Mouse (Mus musculus): ENCODE results near the gene Rhov. TPM values are rescaled to one million over a fixed set of nuclear protein-coding genes. Genes with fewer than 3 reads are reported as not detected.

The Rhov gene
- polyA plus RNA-seq (2012; rRNA removed) (4.5 and 6.8 TPM in 2 replicates), polyA plus RNA-seq (2014; fragmentation: Nextera tagmentation; extraction: Ambion mirVana) (14.7 and 15.1 TPM in 2 replicates)

DNA sequence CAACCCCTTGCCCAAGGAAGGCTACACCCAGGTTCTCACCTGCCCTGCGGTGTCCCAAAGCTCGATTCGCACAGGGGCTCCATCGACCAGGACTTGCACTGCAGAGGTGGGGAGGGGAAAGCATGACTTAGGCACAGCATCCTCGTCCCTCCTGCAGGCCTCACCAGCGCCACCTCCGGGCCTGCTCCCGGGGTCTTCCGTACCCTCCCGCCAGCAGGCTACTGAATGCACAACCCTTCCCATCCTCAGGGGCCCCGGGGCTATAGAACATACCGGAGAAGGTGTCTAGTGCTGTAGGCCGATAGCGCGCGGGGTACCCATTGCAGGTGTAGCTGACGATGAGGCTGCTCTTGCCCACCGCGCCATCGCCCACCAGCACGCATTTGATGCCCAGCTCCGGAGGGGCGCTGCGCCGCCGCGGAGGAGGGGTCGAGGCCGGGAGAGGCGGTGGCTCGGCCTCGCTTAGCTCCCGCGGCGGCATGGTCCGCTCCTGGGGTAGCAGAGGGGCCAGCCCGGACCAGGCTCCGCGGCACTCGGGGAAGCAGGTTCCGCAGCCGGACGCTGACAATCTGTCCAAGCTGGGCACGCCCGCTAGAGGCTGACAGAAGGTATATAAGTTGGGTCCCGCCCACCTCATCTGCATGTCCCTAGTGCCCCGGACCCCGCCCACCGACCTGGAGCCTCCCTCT, at the start of gene Rhov:
Gene Rhov (minus strand): TSS at position 630 of the 689 bp plus-strand sequence.
- peak within 1 kb of the TSS; percentile 56 for H3K4me3 ChIP-seq (replicated peaks; ENCODE audit: low read length)
- no peaks in the 10 kb centered on the region for H3K4me1 ChIP-seq (ENCODE audit: control insufficient read depth, insufficient read depth, low read length)
- H3K36me3 ChIP-seq (ENCODE audit: control insufficient read depth, insufficient read depth, low read length) = no peaks in the 10 kb centered on the region
- no peak for TF ChIP-seq POLR2A (IDR thresholded peaks at IDR 0.05; ENCODE audit: borderline replicate concordance, extremely low read depth, insufficient read depth, insufficient read length)
- ATAC-seq (ENCODE audit: low FRiP score, low read depth) (peak; percentile 85), DNase-seq (ENCODE audit: low spot score) (peak; percentile 65)
- no peak within 1 kb of the TSS for H3K27ac ChIP-seq (replicated peaks; ENCODE audit: low read depth, low read length)
- H3K27me3 ChIP-seq (ENCODE audit: control insufficient read depth, insufficient read depth, low read length) = 0 out of 2 replicates have a peak, but pooled peaks cover 3% of the 10 kb centered on the region
- under 1% methylated on average over 49 of the region's 49 CpGs for WGBS
- H3K9me3 ChIP-seq (ENCODE audit: control insufficient read depth, low read length) = no peaks in the 10 kb centered on the region
- peak within 1 kb of the TSS; percentile 62 for H3K9ac ChIP-seq (ENCODE audit: low read depth, low read length, severe bottlenecking)
- peak within 1 kb of the TSS; percentile 95 for H3K4me2 ChIP-seq (replicated peaks; ENCODE audit: low read depth, low read length, severe bottlenecking)

GRCm38 (mm10) chr2:119320571-119320970, 49.5 kb upstream of the Rhov start:
- Histone ChIP-seq H3K4me2 (replicated peaks; ENCODE audit: low read depth, low read length, severe bottlenecking) (no peak overlapping the region), H3K4me1 (ENCODE audit: control insufficient read depth, insufficient read depth, low read length) (peaks cover 21% of the 10 kb centered on the region), H3K4me3 (replicated peaks; ENCODE audit: low read length) (no peak overlapping the region), H3K36me3 (ENCODE audit: control insufficient read depth, insufficient read depth, low read length) (no peaks in the 10 kb centered on the region), H3K9ac (ENCODE audit: low read depth, low read length, severe bottlenecking) (no peak overlapping the region), H3K27ac (replicated peaks; ENCODE audit: low read depth, low read length) (no peak overlapping the region), H3K27me3 (ENCODE audit: control insufficient read depth, insufficient read depth, low read length) (peaks cover 51% of the 10 kb centered on the region), H3K9me3 (ENCODE audit: control insufficient read depth, low read length) (no peaks in the 10 kb centered on the region)
- no peak for TF ChIP-seq POLR2A (IDR thresholded peaks at IDR 0.05; ENCODE audit: borderline replicate concordance, extremely low read depth, insufficient read depth, insufficient read length)
- ATAC-seq (ENCODE audit: low FRiP score, low read depth) = no peak
- no peak for DNase-seq (ENCODE audit: low spot score)
- 58% methylated on average over 8 of the region's 8 CpGs for WGBS

DNA sequence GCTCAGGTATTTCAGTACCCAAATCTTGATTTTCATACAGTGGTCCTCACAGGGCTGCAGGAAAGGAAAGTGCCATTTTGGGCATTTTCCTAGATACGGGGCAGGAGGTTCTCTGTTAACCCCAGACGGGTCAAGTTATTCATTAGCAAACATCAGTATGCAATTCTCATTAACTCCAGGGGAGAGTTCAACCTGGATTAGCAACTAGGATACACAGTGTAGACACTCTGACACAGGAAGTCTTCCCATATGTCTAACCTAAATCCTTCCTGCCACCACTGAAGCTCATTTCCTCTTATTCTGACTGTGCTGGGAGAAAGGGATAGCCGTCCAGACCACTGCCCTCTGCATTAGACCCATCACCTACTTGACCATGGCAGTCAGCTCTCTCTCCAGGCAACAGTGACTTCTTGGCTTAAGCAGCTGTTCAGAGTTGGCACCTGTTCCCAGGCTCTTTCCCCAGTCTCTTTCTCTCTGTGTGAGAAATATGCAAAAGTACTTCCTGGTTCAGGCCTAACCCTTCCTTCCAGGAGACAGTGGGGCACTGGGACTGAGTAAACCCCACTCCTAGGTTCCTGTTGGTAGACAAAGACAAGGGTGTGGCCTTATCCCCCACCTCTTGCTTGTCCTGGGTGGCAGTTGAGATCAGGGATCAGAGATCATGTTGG, 47.1 kb upstream of the Rhov start:
- peaks cover 29% of the 10 kb centered on the region for H3K27me3 ChIP-seq (ENCODE audit: control insufficient read depth, insufficient read depth, low read length)
- peaks cover 10% of the 10 kb centered on the region; the same call in 1 of the 2 replicates for H3K4me1 ChIP-seq (ENCODE audit: control insufficient read depth, insufficient read depth, low read length)
- no peak for ATAC-seq (ENCODE audit: low FRiP score, low read depth)

GRCm38 (mm10) chr2:119314742-119315310, 43.8 kb upstream of the Rhov start:
- Histone ChIP-seq H3K27ac (replicated peaks; ENCODE audit: low read depth, low read length) (no peak overlapping the region), H3K9ac (ENCODE audit: low read depth, low read length, severe bottlenecking) (no peak overlapping the region), H3K9me3 (ENCODE audit: control insufficient read depth, low read length) (no peaks in the 10 kb centered on the region), H3K27me3 (ENCODE audit: control insufficient read depth, insufficient read depth, low read length) (no peaks in the 10 kb centered on the region), H3K4me3 (replicated peaks; ENCODE audit: low read length) (no peak overlapping the region), H3K4me1 (ENCODE audit: control insufficient read depth, insufficient read depth, low read length) (no peaks in the 10 kb centered on the region), H3K4me2 (replicated peaks; ENCODE audit: low read depth, low read length, severe bottlenecking) (no peak overlapping the region), H3K36me3 (ENCODE audit: control insufficient read depth, insufficient read depth, low read length) (no peaks in the 10 kb centered on the region)
- ATAC-seq (ENCODE audit: low FRiP score, low read depth) = no peak
- TF ChIP-seq POLR2A (IDR thresholded peaks at IDR 0.05; ENCODE audit: borderline replicate concordance, extremely low read depth, insufficient read depth, insufficient read length) = no peak
- DNase-seq (ENCODE audit: low spot score) = no peak
- 77% methylated on average over 12 of the region's 12 CpGs for WGBS

More for the DNA sequence above, 47.1 kb upstream of the Rhov start:
- H3K4me2 ChIP-seq (replicated peaks; ENCODE audit: low read depth, low read length, severe bottlenecking) = no peak overlapping the region
- no peak overlapping the region for H3K4me3 ChIP-seq (replicated peaks; ENCODE audit: low read length)
- no peak overlapping the region for H3K9ac ChIP-seq (ENCODE audit: low read depth, low read length, severe bottlenecking)
- no peaks in the 10 kb centered on the region for H3K9me3 ChIP-seq (ENCODE audit: control insufficient read depth, low read length)
- no peak overlapping the region for H3K27ac ChIP-seq (replicated peaks; ENCODE audit: low read depth, low read length)
- WGBS = 61% methylated on average over 3 of the region's 3 CpGs
- no peaks in the 10 kb centered on the region for H3K36me3 ChIP-seq (ENCODE audit: control insufficient read depth, insufficient read depth, low read length)
- no peak for TF ChIP-seq POLR2A (IDR thresholded peaks at IDR 0.05; ENCODE audit: borderline replicate concordance, extremely low read depth, insufficient read depth, insufficient read length)
- no peak for DNase-seq (ENCODE audit: low spot score)

GRCm38 (mm10) chr2:119313780-119314479, 42.9 kb upstream of the Rhov start:
- ATAC-seq (ENCODE audit: low FRiP score, low read depth) (no peak), DNase-seq (ENCODE audit: low spot score) (no peak)
- no peaks in the 10 kb centered on the region for H3K9me3 ChIP-seq (ENCODE audit: control insufficient read depth, low read length)
- H3K27me3 ChIP-seq (ENCODE audit: control insufficient read depth, insufficient read depth, low read length) = no peaks in the 10 kb centered on the region
- no peaks in the 10 kb centered on the region for H3K4me1 ChIP-seq (ENCODE audit: control insufficient read depth, insufficient read depth, low read length)
- WGBS = 23% methylated on average over 10 of the region's 10 CpGs
- TF ChIP-seq POLR2A (IDR thresholded peaks at IDR 0.05; ENCODE audit: borderline replicate concordance, extremely low read depth, insufficient read depth, insufficient read length) = no peak
- H3K4me2 ChIP-seq (replicated peaks; ENCODE audit: low read depth, low read length, severe bottlenecking) = no peak overlapping the region
- no peaks in the 10 kb centered on the region for H3K36me3 ChIP-seq (ENCODE audit: control insufficient read depth, insufficient read depth, low read length)
- no peak overlapping the region for H3K9ac ChIP-seq (ENCODE audit: low read depth, low read length, severe bottlenecking)
- H3K4me3 ChIP-seq (replicated peaks; ENCODE audit: low read length) = no peak overlapping the region
- no peak overlapping the region for H3K27ac ChIP-seq (replicated peaks; ENCODE audit: low read depth, low read length)
